Mouse (Mus musculus) stomach, embryonic 14.5 days (tissue): Measurements from ENCODE around the gene Dennd6b. TPM values are rescaled to one million over a fixed set of nuclear protein-coding genes. Genes with fewer than 3 reads are reported as not detected.
A peak's percentile ranks its signal among the peaks of the same experiment; 100 is the strongest.

Experiments
- ATAC-seq: fragments of 200-750 bp; cut with Nextera tagmentation; 2 replicates; pipeline ENCODE4 v1.8.0; 2017; ENCODE audit warnings: low read depth, moderate TSS enrichment; ENCODE audit not compliant: insufficient number of reproducible peaks, insufficient read depth, low FRiP score
- H3K27ac ChIP-seq: fragments of 300-500 bp; sonication (generic); 2 replicates; pipeline ENCODE4 v1.5.1; 2014; ENCODE audit warnings: mild to moderate bottlenecking, low read length, moderate library complexity, mixed read lengths
- H3K27me3 ChIP-seq: fragments of 300-500 bp; sonication (generic); 2 replicates; pipeline ENCODE4 v1.6.1; 2014; ENCODE audit warnings: low read length, control low read depth, mixed read lengths; ENCODE audit not compliant: control insufficient read depth, insufficient read depth
- H3K36me3 ChIP-seq: fragments of 300-500 bp; sonication (generic); 2 replicates; pipeline ENCODE4 v1.6.1; 2014; ENCODE audit warnings: mild to moderate bottlenecking, control low read depth, low read length, moderate library complexity, mixed read lengths; ENCODE audit not compliant: control insufficient read depth, insufficient read depth
- H3K4me1 ChIP-seq: fragments of 300-500 bp; sonication (generic); 2 replicates; pipeline ENCODE4 v1.6.1; 2014; ENCODE audit warnings: low read length, control low read depth, mixed read lengths; ENCODE audit not compliant: control insufficient read depth, insufficient read depth
- H3K4me2 ChIP-seq: fragments of 300-500 bp; sonication (generic); replicated peaks from 2 replicates; pipeline ENCODE4 v1.6.1; 2014; ENCODE audit warnings: low read depth, low read length, control low read depth
- H3K4me3 ChIP-seq: fragments of 300-500 bp; sonication (generic); 2 replicates; pipeline ENCODE4 v1.5.1; 2014; ENCODE audit warnings: low read depth, low read length, control low read depth
- H3K9ac ChIP-seq: fragments of 300-500 bp; sonication (generic); replicated peaks from 2 replicates; pipeline ENCODE4 v1.6.1; 2014; ENCODE audit warnings: low read depth, mild to moderate bottlenecking, control low read depth, low read length, moderate library complexity, mixed read lengths
- H3K9me3 ChIP-seq: fragments of 300-500 bp; sonication (generic); 2 replicates; pipeline ENCODE4 v1.6.1; 2016; ENCODE audit warnings: low read depth, low read length, control low read depth; ENCODE audit not compliant: control insufficient read depth
- WGBS: fragments of 180-500 bp; shearing (Covaris S2); extraction: QIAGEN DNeasy Blood & Tissue Kit; methylation state at CpG from one replicate; pipeline ENCODE4 v1.1.7; 2014; 5-methylcytosine and 5-hydroxymethylcytosine counted together
- polyA plus RNA-seq: library from polyadenylated mRNA; unstranded; fragments of >200 nt; fragmentation: Nextera tagmentation; extraction: Ambion mirVana; gene quantifications from 2 replicates; pipeline ENCODE4 v1.2.1, GENCODE M21; 2014

Gene Dennd6b
- polyA plus RNA-seq, 1 experiment from 2014 or later, result 16.4 TPM

DNA sequence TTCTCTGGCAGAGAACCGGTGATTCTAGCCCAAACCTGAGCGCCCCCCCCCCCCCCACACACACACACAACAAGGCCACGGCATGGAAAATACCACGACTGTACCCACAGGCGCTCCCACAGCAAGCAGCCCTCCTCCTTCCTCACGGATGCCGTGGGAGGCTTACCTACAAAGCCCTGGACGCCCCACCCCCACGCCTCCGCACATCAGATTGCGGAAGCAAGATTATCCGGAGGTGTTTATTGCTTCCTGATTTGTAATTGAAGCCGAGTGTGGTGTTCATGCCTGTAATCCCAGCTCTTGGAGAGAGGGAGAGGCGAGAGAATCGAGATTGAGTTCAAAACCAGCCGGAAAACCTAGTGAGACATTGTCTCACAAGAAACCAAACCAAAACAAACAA lies 49.3 kb downstream of the Dennd6b start:
- no peak for ATAC-seq
- Histone ChIP-seq H3K9me3 (no peaks in the 10 kb centered on the region), H3K4me2 (peak overlapping the region; percentile 36), H3K9ac (no peak overlapping the region), H3K4me3 (peak overlapping the region; percentile 17), H3K36me3 (no peaks in the 10 kb centered on the region), H3K27ac (no peak overlapping the region), H3K4me1 (peaks cover 17% of the 10 kb centered on the region), H3K27me3 (peaks cover 13% of the 10 kb centered on the region)
- WGBS, result 10% methylated on average over 15 of the region's 16 CpGs

DNA sequence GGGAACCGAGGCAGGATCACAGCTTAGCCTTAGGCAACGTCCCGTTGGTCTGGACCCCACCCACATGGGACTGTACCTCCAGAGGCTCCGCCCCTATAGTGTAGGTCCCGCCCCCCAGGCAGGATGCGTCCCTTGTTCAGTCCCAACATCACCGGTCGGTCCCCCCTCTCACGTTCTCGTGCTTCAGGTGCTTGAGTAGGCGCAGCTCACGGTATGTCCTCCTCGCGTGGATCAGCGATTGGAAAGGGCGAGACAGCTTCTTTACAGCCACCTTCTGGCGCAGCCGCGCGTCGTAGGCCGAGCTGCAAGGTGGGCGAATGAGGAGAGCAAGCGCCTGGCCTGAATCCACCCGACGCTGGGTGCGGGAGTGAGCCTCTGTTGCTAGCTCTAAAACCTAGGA lies 49.8 kb downstream of the Dennd6b start:
- Histone ChIP-seq H3K4me2 (peak overlapping the region; percentile 36), H3K4me1 (peaks cover 17% of the 10 kb centered on the region), H3K9me3 (no peaks in the 10 kb centered on the region), H3K36me3 (no peaks in the 10 kb centered on the region), H3K9ac (no peak overlapping the region), H3K27me3 (peaks cover 13% of the 10 kb centered on the region), H3K27ac (no peak overlapping the region), H3K4me3 (peak overlapping the region; percentile 17; the same call in 1 of the 2 replicates)
- WGBS, result 2% methylated on average over 27 of the region's 27 CpGs
- ATAC-seq, result peak; percentile 57

- peak overlapping the region; percentile 36 for H3K4me2 ChIP-seq
- peaks cover 19% of the 10 kb centered on the region for H3K4me1 ChIP-seq
- peaks cover 13% of the 10 kb centered on the region for H3K27me3 ChIP-seq
- H3K4me3 ChIP-seq, result peak overlapping the region; percentile 17; the same call in 1 of the 2 replicates
- 63% methylated on average over 24 of the region's 24 CpGs for WGBS
- no peaks in the 10 kb centered on the region for H3K36me3 ChIP-seq
- H3K9ac ChIP-seq, result no peak overlapping the region
- H3K9me3 ChIP-seq, result no peaks in the 10 kb centered on the region
- ATAC-seq, result no peak
- H3K27ac ChIP-seq, result no peak overlapping the region
Measured at GRCm38 (mm10) chr15:89145813-89146350, 50.4 kb downstream of the Dennd6b start.

DNA sequence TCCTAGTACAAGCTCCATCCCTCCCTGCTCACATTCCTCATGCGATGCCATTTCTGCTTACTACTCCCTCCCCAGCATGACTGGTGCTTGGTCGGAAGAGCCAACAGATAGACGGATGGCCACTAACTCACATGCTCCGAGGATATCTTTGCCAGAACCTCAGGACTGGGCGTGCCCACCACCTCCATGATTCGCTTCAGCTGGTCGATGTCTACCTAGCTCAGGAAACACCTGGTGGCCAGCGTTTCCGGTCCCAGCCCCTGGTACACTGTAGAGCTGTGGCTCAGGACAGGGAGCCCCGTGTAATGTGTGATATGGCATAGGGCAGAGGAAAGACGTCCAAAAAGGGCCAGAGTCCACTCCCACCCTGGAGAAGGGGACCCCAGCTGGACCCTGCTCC lies 51.3 kb downstream of the Dennd6b start:
- peaks cover 17% of the 10 kb centered on the region for H3K27me3 ChIP-seq
- no peaks in the 10 kb centered on the region for H3K9me3 ChIP-seq
- no peak overlapping the region for H3K9ac ChIP-seq
- no peak overlapping the region for H3K27ac ChIP-seq
- H3K36me3 ChIP-seq, result no peaks in the 10 kb centered on the region
- WGBS, result 83% methylated on average over 11 of the region's 11 CpGs
- H3K4me3 ChIP-seq, result no peak overlapping the region
- ATAC-seq, result no peak
- H3K4me1 ChIP-seq, result peaks cover 20% of the 10 kb centered on the region
- H3K4me2 ChIP-seq, result no peak overlapping the region

- Histone ChIP-seq H3K4me2 (no peak overlapping the region), H3K4me1 (peaks cover 12% of the 10 kb centered on the region), H3K9me3 (no peaks in the 10 kb centered on the region), H3K27me3 (peaks cover 17% of the 10 kb centered on the region; the same call in 1 of the 2 replicates), H3K4me3 (no peak overlapping the region), H3K9ac (no peak overlapping the region), H3K27ac (no peak overlapping the region), H3K36me3 (no peaks in the 10 kb centered on the region)
- no peak for ATAC-seq
- 67% methylated on average over 2 of the region's 2 CpGs for WGBS
Measured at GRCm38 (mm10) chr15:89143134-89143533, 53.2 kb downstream of the Dennd6b start.

GRCm38 (mm10) chr15:89141905-89142304 lies 54.4 kb downstream of the Dennd6b start:
- Histone ChIP-seq H3K9me3 (no peaks in the 10 kb centered on the region), H3K27me3 (peaks cover 11% of the 10 kb centered on the region; the same call in 1 of the 2 replicates), H3K9ac (no peak overlapping the region), H3K4me1 (peaks cover 9% of the 10 kb centered on the region; the same call in 1 of the 2 replicates), H3K4me2 (no peak overlapping the region), H3K4me3 (no peak overlapping the region), H3K27ac (no peak overlapping the region), H3K36me3 (no peaks in the 10 kb centered on the region)
- WGBS, result 61% methylated on average over 4 of the region's 4 CpGs
- ATAC-seq, result no peak

GRCm38 (mm10) chr15:89141443-89141842 lies 54.9 kb downstream of the Dennd6b start:
- no peaks in the 10 kb centered on the region for H3K9me3 ChIP-seq
- peaks cover 11% of the 10 kb centered on the region; the same call in 1 of the 2 replicates for H3K27me3 ChIP-seq
- peaks cover 5% of the 10 kb centered on the region; the same call in 1 of the 2 replicates for H3K4me1 ChIP-seq
- no peak overlapping the region for H3K9ac ChIP-seq
- no peak overlapping the region for H3K27ac ChIP-seq
- WGBS, result 21% methylated on average over 5 of the region's 5 CpGs
- no peaks in the 10 kb centered on the region for H3K36me3 ChIP-seq
- no peak overlapping the region for H3K4me3 ChIP-seq
- ATAC-seq, result no peak
- no peak overlapping the region for H3K4me2 ChIP-seq

- H3K4me1 ChIP-seq, result peaks cover 5% of the 10 kb centered on the region; the same call in 1 of the 2 replicates
- no peaks in the 10 kb centered on the region for H3K36me3 ChIP-seq
- H3K27me3 ChIP-seq, result peaks cover 8% of the 10 kb centered on the region; the same call in 1 of the 2 replicates
- peak within 1 kb of the TSS; percentile 87 for H3K4me2 ChIP-seq
- no peaks in the 10 kb centered on the region for H3K9me3 ChIP-seq
- WGBS, result under 1% methylated on average over 21 of the region's 21 CpGs
- H3K27ac ChIP-seq, result no peak within 1 kb of the TSS
- H3K9ac ChIP-seq, result peak within 1 kb of the TSS; percentile 36; the same call in 1 of the 2 replicates
- H3K4me3 ChIP-seq, result peak within 1 kb of the TSS; percentile 45
- peak; percentile 70 for ATAC-seq
Measured at GRCm38 (mm10) chr15:89140659-89141252, 55.5 kb downstream of the Dennd6b start, which contains the start of gene Mapk12. Gene Mapk12 (minus strand): TSS chr15:89140703.
